Mouse (Mus musculus) forebrain, embryonic 11.5 days (tissue): ENCODE results near the gene Specc1. TPM values are rescaled to one million over a fixed set of nuclear protein-coding genes. Genes with fewer than 3 reads are reported as not detected.

Experiments used
- ATAC-seq: fragments of 200-750 bp; cut with Nextera tagmentation; replicated peaks from 2 replicates; pipeline ENCODE4 v1.8.0; 2017; ENCODE audit warnings: moderate TSS enrichment; ENCODE audit not compliant: low FRiP score
- DNase-seq: peaks from one replicate; pipeline ENCODE4 v3.0.0-alpha.2; 2017; ENCODE audit warnings: low spot score
- H3K27ac ChIP-seq: fragments of 300-500 bp; sonication (generic); 2 replicates; pipeline ENCODE4 v1.5.1; 2014; ENCODE audit warnings: low read depth, low read length
- H3K27me3 ChIP-seq: fragments of 300-500 bp; sonication (generic); 2 replicates; pipeline ENCODE4 v1.6.1; 2014; ENCODE audit warnings: mild to moderate bottlenecking, low read length, mixed read lengths; ENCODE audit not compliant: control insufficient read depth, insufficient read depth
- H3K36me3 ChIP-seq: fragments of 300-500 bp; sonication (generic); 2 replicates; pipeline ENCODE4 v1.6.1; 2014; ENCODE audit warnings: mild to moderate bottlenecking, low read length, moderate library complexity, mixed read lengths; ENCODE audit not compliant: control insufficient read depth, insufficient read depth
- H3K4me1 ChIP-seq: fragments of 300-500 bp; sonication (generic); replicated peaks from 2 replicates; pipeline ENCODE4 v1.6.1; 2014; ENCODE audit warnings: low read length, mixed read lengths; ENCODE audit not compliant: control insufficient read depth, insufficient read depth
- H3K4me2 ChIP-seq: fragments of 300-500 bp; sonication (generic); 2 replicates; pipeline ENCODE4 v1.6.1; 2014; ENCODE audit warnings: low read depth, mild to moderate bottlenecking, low read length, moderate library complexity, mixed read lengths; ENCODE audit not compliant: severe bottlenecking
- H3K4me3 ChIP-seq: fragments of 300-500 bp; sonication (generic); 2 replicates; pipeline ENCODE4 v1.5.1; 2014; ENCODE audit warnings: low read depth, low read length
- H3K9ac ChIP-seq: fragments of 300-500 bp; sonication (generic); 2 replicates; pipeline ENCODE4 v1.6.1; 2014; ENCODE audit warnings: low read length
- H3K9me3 ChIP-seq: fragments of 300-500 bp; sonication (generic); 2 replicates; pipeline ENCODE4 v1.6.1; 2016; ENCODE audit warnings: low read length, mixed read lengths; ENCODE audit not compliant: control insufficient read depth
- WGBS: fragments of 180-500 bp; shearing (Covaris S2); extraction: QIAGEN DNeasy Blood & Tissue Kit; methylation state at CpG from one replicate; pipeline ENCODE4 v1.1.7; 2014; 5-methylcytosine and 5-hydroxymethylcytosine counted together
- polyA plus RNA-seq: library from polyadenylated mRNA; unstranded; fragments of >200 nt; fragmentation: Nextera tagmentation; extraction: Ambion mirVana; gene quantifications from 2 replicates; pipeline ENCODE4 v1.2.1, GENCODE M21; 2014

The Specc1 gene
- polyA plus RNA-seq, 1 experiment from 2014 or later, result 20.2 TPM

GRCm38 (mm10) chr11:61974106-61974707 lies 17.6 kb downstream of the Specc1 start:
- no peaks in the 10 kb centered on the region for H3K27me3 ChIP-seq
- 83% methylated on average over 13 of the region's 13 CpGs for WGBS
- DNase-seq (no peak), ATAC-seq (no peak)
- H3K9me3 ChIP-seq, result no peaks in the 10 kb centered on the region
- no peaks in the 10 kb centered on the region for H3K36me3 ChIP-seq
- H3K27ac ChIP-seq, result no peak overlapping the region
- no peak overlapping the region for H3K4me3 ChIP-seq
- H3K9ac ChIP-seq, result no peak overlapping the region
- H3K4me1 ChIP-seq, result no peaks in the 10 kb centered on the region
- no peak overlapping the region for H3K4me2 ChIP-seq

GRCm38 (mm10) chr11:61975783-61976182 lies 19.2 kb downstream of the Specc1 start:
- Histone ChIP-seq H3K27ac (no peak overlapping the region), H3K27me3 (no peaks in the 10 kb centered on the region), H3K4me2 (no peak overlapping the region), H3K9ac (no peak overlapping the region), H3K36me3 (no peaks in the 10 kb centered on the region), H3K4me3 (no peak overlapping the region), H3K9me3 (no peaks in the 10 kb centered on the region), H3K4me1 (no peaks in the 10 kb centered on the region)
- no peak for DNase-seq
- no peak for ATAC-seq
- WGBS, result 80% methylated on average over 1 of the region's 1 CpGs

GRCm38 (mm10) chr11:61981285-61981684 lies 24.7 kb downstream of the Specc1 start:
- Histone ChIP-seq H3K4me3 (no peak overlapping the region), H3K27me3 (no peaks in the 10 kb centered on the region), H3K27ac (no peak overlapping the region), H3K4me1 (no peaks in the 10 kb centered on the region), H3K36me3 (no peaks in the 10 kb centered on the region), H3K9ac (no peak overlapping the region), H3K4me2 (no peak overlapping the region), H3K9me3 (no peaks in the 10 kb centered on the region)
- no peak for ATAC-seq
- no peak for DNase-seq
- WGBS, result 75% methylated on average over 2 of the region's 2 CpGs

- no peaks in the 10 kb centered on the region for H3K4me1 ChIP-seq
- ATAC-seq (no peak), DNase-seq (no peak)
- H3K4me3 ChIP-seq, result no peak overlapping the region
- no peak overlapping the region for H3K9ac ChIP-seq
- WGBS, result 84% methylated on average over 9 of the region's 9 CpGs
- H3K36me3 ChIP-seq, result no peaks in the 10 kb centered on the region
- no peaks in the 10 kb centered on the region for H3K27me3 ChIP-seq
- no peaks in the 10 kb centered on the region for H3K9me3 ChIP-seq
- no peak overlapping the region for H3K27ac ChIP-seq
- no peak overlapping the region for H3K4me2 ChIP-seq
These were observed 26.3 kb downstream of the Specc1 start for GRCm38 (mm10) chr11:61982828-61983227.

- Histone ChIP-seq H3K4me3 (no peak overlapping the region), H3K27ac (no peak overlapping the region), H3K9ac (no peak overlapping the region), H3K4me1 (no peaks in the 10 kb centered on the region), H3K36me3 (no peaks in the 10 kb centered on the region), H3K9me3 (no peaks in the 10 kb centered on the region), H3K27me3 (no peaks in the 10 kb centered on the region), H3K4me2 (no peak overlapping the region)
- 78% methylated on average over 4 of the region's 4 CpGs for WGBS
- DNase-seq (no peak), ATAC-seq (no peak)
These were observed 30.4 kb downstream of the Specc1 start for GRCm38 (mm10) chr11:61986939-61987338.

- DNase-seq (no peak), ATAC-seq (no peak)
- Histone ChIP-seq H3K27ac (no peak overlapping the region), H3K27me3 (no peaks in the 10 kb centered on the region), H3K4me3 (no peak overlapping the region), H3K9ac (no peak overlapping the region), H3K36me3 (no peaks in the 10 kb centered on the region), H3K4me2 (no peak overlapping the region), H3K4me1 (no peaks in the 10 kb centered on the region), H3K9me3 (no peaks in the 10 kb centered on the region)
- WGBS, result 90% methylated on average over 9 of the region's 9 CpGs
These were observed 33.1 kb downstream of the Specc1 start for GRCm38 (mm10) chr11:61989647-61990046.

- no peaks in the 10 kb centered on the region for H3K4me1 ChIP-seq
- 86% methylated on average over 2 of the region's 2 CpGs for WGBS
- no peaks in the 10 kb centered on the region for H3K36me3 ChIP-seq
These were observed 35.0 kb downstream of the Specc1 start for GRCm38 (mm10) chr11:61991576-61991975.

GRCm38 (mm10) chr11:61992671-61993285 lies 36.2 kb downstream of the Specc1 start:
- H3K36me3 ChIP-seq, result no peaks in the 10 kb centered on the region
- no peak overlapping the region for H3K27ac ChIP-seq
- no peaks in the 10 kb centered on the region for H3K27me3 ChIP-seq
- no peaks in the 10 kb centered on the region for H3K4me1 ChIP-seq
- H3K4me3 ChIP-seq, result no peak overlapping the region
- H3K9ac ChIP-seq, result no peak overlapping the region
- no peak overlapping the region for H3K4me2 ChIP-seq
- 88% methylated on average over 4 of the region's 4 CpGs for WGBS
- ATAC-seq (no peak), DNase-seq (no peak)
- H3K9me3 ChIP-seq, result no peaks in the 10 kb centered on the region

More at GRCm38 (mm10) chr11:61991576-61991975, 35.0 kb downstream of the Specc1 start:
- Histone ChIP-seq H3K4me3 (no peak overlapping the region), H3K9ac (no peak overlapping the region), H3K4me2 (no peak overlapping the region), H3K27ac (no peak overlapping the region), H3K9me3 (no peaks in the 10 kb centered on the region), H3K27me3 (no peaks in the 10 kb centered on the region)
- ATAC-seq (no peak), DNase-seq (no peak)

- Histone ChIP-seq H3K9me3 (no peaks in the 10 kb centered on the region), H3K27me3 (no peaks in the 10 kb centered on the region), H3K9ac (no peak overlapping the region), H3K36me3 (no peaks in the 10 kb centered on the region), H3K4me3 (no peak overlapping the region), H3K4me2 (no peak overlapping the region), H3K4me1 (no peaks in the 10 kb centered on the region), H3K27ac (no peak overlapping the region)
- 90% methylated on average over 8 of the region's 8 CpGs for WGBS
- ATAC-seq (no peak), DNase-seq (no peak)
These were observed 42.9 kb downstream of the Specc1 start for GRCm38 (mm10) chr11:61999501-61999900.
